Mouse (Mus musculus): ENCODE data around the gene Zswim5. TPM values are rescaled to one million over a fixed set of nuclear protein-coding genes. Genes with fewer than 3 reads are reported as not detected.

Gene Zswim5
- total RNA-seq (2023), result not detected in 4 replicates

GRCm38 (mm10) chr4:116876995-116877728 is at the start of gene Zswim5:
Gene Zswim5 (plus strand): TSS chr4:116877376.

GRCm38 (mm10) chr4:116993672-116994621 is 116.8 kb downstream of the Zswim5 start, which contains the start of gene Urod:
Gene Urod (minus strand): TSS chr4:116994413.

GRCm38 (mm10) chr4:116995131-116995797 is 118.1 kb downstream of the Zswim5 start, which contains the start of gene Hectd3:
Gene Hectd3 (plus strand): TSS chr4:116995317.

GRCm38 (mm10) chr4:117019206-117020134 is 142.3 kb downstream of the Zswim5 start, which contains the start of gene Eif2b3:
Gene Eif2b3 (plus strand): TSS chr4:117019402.

Other genes starting within 250 kb of the Zswim5 start
- 64.6 to 72.9 TPM (median 68.7 TPM) in 4 replicates for gene Nasp, start 249.4 kb upstream of the Zswim5 start, total RNA-seq (2023)
- 168 to 183 TPM (median 175 TPM) in 4 replicates for gene Akr1a1, start 225.7 kb upstream of the Zswim5 start, total RNA-seq (2023)
- gene Prdx1, start 191.8 kb upstream of the Zswim5 start, total RNA-seq (2023), result 156 to 175 TPM (median 166 TPM) in 4 replicates
- 3.4 to 7.5 TPM (median 5.3 TPM) in 4 replicates for gene Mmachc, start 169.0 kb upstream of the Zswim5 start, total RNA-seq (2023)
- gene Ccdc163, start 168.9 kb upstream of the Zswim5 start, total RNA-seq (2023), result 16.2 to 32.2 TPM (median 20.9 TPM) in 4 replicates
- gene Tesk2, start 156.4 kb upstream of the Zswim5 start, total RNA-seq (2023), result 10.7 to 12.8 TPM (median 12.6 TPM) in 4 replicates
- gene Toe1, start 69.7 kb upstream of the Zswim5 start, total RNA-seq (2023), result 44.6 to 53.4 TPM (median 47.2 TPM) in 4 replicates
- gene Mutyh, start 69.7 kb upstream of the Zswim5 start, total RNA-seq (2023), result 17.0 to 26.9 TPM (median 20.9 TPM) in 4 replicates
- not detected in 4 replicates for gene Hpdl, start 55.7 kb upstream of the Zswim5 start, total RNA-seq (2023)
- 37.9 to 51.1 TPM (median 44.8 TPM) in 4 replicates for gene Urod, start 117.0 kb downstream of the Zswim5 start, total RNA-seq (2023)
- gene Hectd3, start 117.9 kb downstream of the Zswim5 start, total RNA-seq (2023), result 40.2 to 52.2 TPM (median 48.5 TPM) in 4 replicates
- 27.5 to 33.1 TPM (median 31.5 TPM) in 4 replicates for gene Eif2b3, start 142.0 kb downstream of the Zswim5 start, total RNA-seq (2023)
- 0.19 to 0.26 TPM in 2 of 4 replicates, not detected in the others for gene Ptch2, start 218.7 kb downstream of the Zswim5 start, total RNA-seq (2023)
- 20.0 to 24.8 TPM (median 23.0 TPM) in 4 replicates for gene Btbd19, start 248.3 kb downstream of the Zswim5 start, total RNA-seq (2023)
- 1.4 TPM in 1 of 4 replicates, not detected in the others for gene Tctex1d4, start 249.4 kb downstream of the Zswim5 start, total RNA-seq (2023)

All from B cell, adult 62 days (primary cell).